Mouse (Mus musculus): ENCODE data around the gene Nkain4.

GRCm38 (mm10) chr2:180949947-180950346 lies 4.6 kb downstream of the Nkain4 start:
- no peak for TF ChIP-seq CTCF (IDR thresholded peaks at IDR 0.05; ENCODE audit: low read depth, low read length)
- TF ChIP-seq POLR2A (IDR thresholded peaks at IDR 0.05; ENCODE audit: borderline replicate concordance, low read depth, low read length) = no peak

All from bone marrow macrophage, adult 2 months (primary cell).